Mouse (Mus musculus): Measurements from ENCODE around the gene Nfatc2. TPM values are rescaled to one million over a fixed set of nuclear protein-coding genes. Genes with fewer than 3 reads are reported as not detected.

The Nfatc2 gene
- 0.42 and 0.50 TPM in 2 replicates for polyA plus RNA-seq (2016; fragmentation: Nextera tagmentation; extraction: Ambion mirVana)

GRCm38 (mm10) chr2:168601491-168602386, at the start of gene Nfatc2:
Gene Nfatc2 (minus strand): TSS chr2:168601657.
- peak; percentile 77 for DNase-seq (ENCODE audit: low spot score)
- Histone ChIP-seq H3K4me3 (peak within 1 kb of the TSS; percentile 62), H3K27ac (peak within 1 kb of the TSS; percentile 77), H3K36me3 (no peaks in the 10 kb centered on the region), H3K4me1 (replicated peaks) (peaks cover 36% of the 10 kb centered on the region), H3K27me3 (ENCODE audit: insufficient read depth, poor library complexity, severe bottlenecking) (peaks cover 87% of the 10 kb centered on the region), H3K9me3 (no peaks in the 10 kb centered on the region)
- WGBS = under 1% methylated on average over 56 of the region's 56 CpGs

- Histone ChIP-seq H3K4me3 (no peak overlapping the region), H3K9me3 (no peaks in the 10 kb centered on the region), H3K4me1 (replicated peaks) (peaks cover 20% of the 10 kb centered on the region; the same call in 1 of the 2 replicates), H3K27me3 (ENCODE audit: insufficient read depth, poor library complexity, severe bottlenecking) (no peaks in the 10 kb centered on the region; the same call in 1 of the 2 replicates), H3K36me3 (peaks cover 57% of the 10 kb centered on the region), H3K27ac (no peak overlapping the region)
- WGBS = 75% methylated on average over 8 of the region's 8 CpGs
- no peak for DNase-seq (ENCODE audit: low spot score)
These were observed 46.7 kb upstream of the Nfatc2 start for GRCm38 (mm10) chr2:168648171-168648570.

- no peaks in the 10 kb centered on the region for H3K9me3 ChIP-seq
- 80% methylated on average over 6 of the region's 6 CpGs for WGBS
- peaks cover 60% of the 10 kb centered on the region for H3K36me3 ChIP-seq
- H3K4me1 ChIP-seq (replicated peaks) = peaks cover 13% of the 10 kb centered on the region; the same call in 1 of the 2 replicates
- 0 out of 2 replicates have a peak overlapping the region, but pooled peaks have one; percentile 53 for H3K27ac ChIP-seq
- no peak for DNase-seq (ENCODE audit: low spot score)
- H3K4me3 ChIP-seq = no peak overlapping the region
- no peaks in the 10 kb centered on the region for H3K27me3 ChIP-seq (ENCODE audit: insufficient read depth, poor library complexity, severe bottlenecking)
These were observed 43.4 kb upstream of the Nfatc2 start for GRCm38 (mm10) chr2:168644855-168645254.

- no peak for DNase-seq (ENCODE audit: low spot score)
- Histone ChIP-seq H3K4me3 (no peak overlapping the region), H3K4me1 (replicated peaks) (0 out of 2 replicates have a peak, but pooled peaks cover 9% of the 10 kb centered on the region), H3K36me3 (peaks cover 53% of the 10 kb centered on the region), H3K9me3 (no peaks in the 10 kb centered on the region), H3K27me3 (ENCODE audit: insufficient read depth, poor library complexity, severe bottlenecking) (no peaks in the 10 kb centered on the region), H3K27ac (peak overlapping the region; percentile 2; the same call in 1 of the 2 replicates)
- 82% methylated on average over 20 of the region's 20 CpGs for WGBS
These were observed 42.2 kb upstream of the Nfatc2 start for GRCm38 (mm10) chr2:168643524-168644177.

GRCm38 (mm10) chr2:168642187-168642586, 40.7 kb upstream of the Nfatc2 start:
- 0 out of 2 replicates have a peak, but pooled peaks cover 7% of the 10 kb centered on the region for H3K4me1 ChIP-seq (replicated peaks)
- no peaks in the 10 kb centered on the region for H3K9me3 ChIP-seq
- H3K36me3 ChIP-seq = peaks cover 45% of the 10 kb centered on the region
- no peaks in the 10 kb centered on the region for H3K27me3 ChIP-seq (ENCODE audit: insufficient read depth, poor library complexity, severe bottlenecking)
- WGBS = 79% methylated on average over 11 of the region's 11 CpGs
- H3K27ac ChIP-seq = 0 out of 2 replicates have a peak overlapping the region, but pooled peaks have one; percentile 57
- H3K4me3 ChIP-seq = no peak overlapping the region
- no peak for DNase-seq (ENCODE audit: low spot score)

- Histone ChIP-seq H3K27me3 (ENCODE audit: insufficient read depth, poor library complexity, severe bottlenecking) (peaks cover 12% of the 10 kb centered on the region), H3K36me3 (peaks cover 38% of the 10 kb centered on the region), H3K27ac (no peak overlapping the region), H3K4me1 (replicated peaks) (peaks cover 25% of the 10 kb centered on the region), H3K9me3 (no peaks in the 10 kb centered on the region), H3K4me3 (no peak overlapping the region)
- WGBS = 94% methylated on average over 9 of the region's 9 CpGs
- no peak for DNase-seq (ENCODE audit: low spot score)
These were observed 39.0 kb upstream of the Nfatc2 start for GRCm38 (mm10) chr2:168640460-168640859.

- Histone ChIP-seq H3K9me3 (no peaks in the 10 kb centered on the region), H3K27ac (no peak overlapping the region), H3K4me1 (replicated peaks) (peaks cover 40% of the 10 kb centered on the region), H3K4me3 (no peak overlapping the region), H3K27me3 (ENCODE audit: insufficient read depth, poor library complexity, severe bottlenecking) (peaks cover 19% of the 10 kb centered on the region), H3K36me3 (peaks cover 12% of the 10 kb centered on the region; the same call in 1 of the 2 replicates)
- 84% methylated on average over 7 of the region's 7 CpGs for WGBS
- DNase-seq (ENCODE audit: low spot score) = no peak
These were observed 33.4 kb upstream of the Nfatc2 start for GRCm38 (mm10) chr2:168634881-168635280.

- Histone ChIP-seq H3K4me1 (replicated peaks) (peaks cover 40% of the 10 kb centered on the region), H3K9me3 (no peaks in the 10 kb centered on the region), H3K27me3 (ENCODE audit: insufficient read depth, poor library complexity, severe bottlenecking) (peaks cover 19% of the 10 kb centered on the region), H3K4me3 (no peak overlapping the region), H3K27ac (peak overlapping the region; percentile 63), H3K36me3 (peaks cover 7% of the 10 kb centered on the region; the same call in 1 of the 2 replicates)
- 47% methylated on average over 14 of the region's 14 CpGs for WGBS
- no peak for DNase-seq (ENCODE audit: low spot score)
These were observed 31.9 kb upstream of the Nfatc2 start for GRCm38 (mm10) chr2:168633301-168633816.

- no peaks in the 10 kb centered on the region for H3K9me3 ChIP-seq
- WGBS = 79% methylated on average over 6 of the region's 6 CpGs
- H3K4me1 ChIP-seq (replicated peaks) = peaks cover 40% of the 10 kb centered on the region
- H3K27me3 ChIP-seq (ENCODE audit: insufficient read depth, poor library complexity, severe bottlenecking) = peaks cover 19% of the 10 kb centered on the region
- no peak overlapping the region for H3K4me3 ChIP-seq
- H3K27ac ChIP-seq = peak overlapping the region; percentile 63
- DNase-seq (ENCODE audit: low spot score) = no peak
- peaks cover 2% of the 10 kb centered on the region; the same call in 1 of the 2 replicates for H3K36me3 ChIP-seq
These were observed 31.1 kb upstream of the Nfatc2 start for GRCm38 (mm10) chr2:168632543-168632942.

- peaks cover 30% of the 10 kb centered on the region for H3K4me1 ChIP-seq (replicated peaks)
- no peak overlapping the region for H3K4me3 ChIP-seq
- peaks cover 8% of the 10 kb centered on the region; the same call in 1 of the 2 replicates for H3K9me3 ChIP-seq
- H3K36me3 ChIP-seq = no peaks in the 10 kb centered on the region
- no peak overlapping the region for H3K27ac ChIP-seq
- peaks cover 3% of the 10 kb centered on the region; the same call in 1 of the 2 replicates for H3K27me3 ChIP-seq (ENCODE audit: insufficient read depth, poor library complexity, severe bottlenecking)
- peak; percentile 81 for DNase-seq (ENCODE audit: low spot score)
- WGBS = 32% methylated on average over 8 of the region's 8 CpGs
These were observed 27.3 kb upstream of the Nfatc2 start for GRCm38 (mm10) chr2:168628787-168629186.

- peaks cover 8% of the 10 kb centered on the region; the same call in 1 of the 2 replicates for H3K9me3 ChIP-seq
- H3K4me1 ChIP-seq (replicated peaks) = peaks cover 23% of the 10 kb centered on the region
- DNase-seq (ENCODE audit: low spot score) = no peak
- H3K27me3 ChIP-seq (ENCODE audit: insufficient read depth, poor library complexity, severe bottlenecking) = peaks cover 3% of the 10 kb centered on the region; the same call in 1 of the 2 replicates
- 70% methylated on average over 20 of the region's 20 CpGs for WGBS
- no peaks in the 10 kb centered on the region for H3K36me3 ChIP-seq
- H3K4me3 ChIP-seq = no peak overlapping the region
- H3K27ac ChIP-seq = no peak overlapping the region
These were observed 26.6 kb upstream of the Nfatc2 start for GRCm38 (mm10) chr2:168627829-168628770.

Measured in hindbrain, embryonic 10.5 days (tissue).